Mouse (Mus musculus): ENCODE measurements around the gene Defb28. TPM values are rescaled to one million over a fixed set of nuclear protein-coding genes. Genes with fewer than 3 reads are reported as not detected.

Gene Defb28
- not detected in 2 replicates for polyA plus RNA-seq (2015; fragmentation: Nextera tagmentation; extraction: Ambion mirVana)

GRCm38 (mm10) chr2:152517981-152518380 is at the start of gene Defb28:
Gene Defb28 (plus strand): TSS chr2:152518255.
- Histone ChIP-seq H3K36me3 (no peaks in the 10 kb centered on the region), H3K27me3 (replicated peaks) (no peaks in the 10 kb centered on the region), H3K9me3 (no peaks in the 10 kb centered on the region), H3K27ac (no peak within 1 kb of the TSS), H3K9ac (no peak within 1 kb of the TSS), H3K4me1 (no peaks in the 10 kb centered on the region), H3K4me2 (no peak within 1 kb of the TSS), H3K4me3 (replicated peaks) (no peak within 1 kb of the TSS)
- no peak for ATAC-seq (ENCODE audit: insufficient read depth, low FRiP score, low read depth)
- 73% methylated on average over 4 of the region's 4 CpGs for WGBS

DNA sequence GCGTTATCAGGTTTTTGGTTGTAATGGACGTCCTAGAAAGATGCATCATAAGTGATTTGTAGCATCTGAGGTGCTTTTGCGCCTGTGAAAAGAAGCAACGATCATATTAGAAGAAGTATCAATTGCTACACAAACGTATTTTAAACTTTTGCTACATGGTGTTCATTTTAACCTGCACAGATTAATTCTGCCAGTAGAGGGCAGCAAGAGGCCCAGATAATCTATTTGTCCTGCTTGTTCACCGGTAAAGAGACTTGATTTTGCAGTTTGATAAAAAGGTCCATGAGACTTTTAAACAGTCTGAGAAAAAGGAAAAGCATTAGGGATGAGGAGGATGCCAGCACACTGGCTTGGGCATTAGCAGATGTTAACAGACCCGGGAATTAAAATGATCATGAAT is 47.1 kb upstream of the Defb28 start:
- Histone ChIP-seq H3K4me3 (replicated peaks) (no peak overlapping the region), H3K36me3 (no peaks in the 10 kb centered on the region), H3K27me3 (replicated peaks) (no peaks in the 10 kb centered on the region), H3K27ac (no peak overlapping the region), H3K9ac (no peak overlapping the region), H3K4me1 (no peaks in the 10 kb centered on the region), H3K9me3 (no peaks in the 10 kb centered on the region), H3K4me2 (no peak overlapping the region)
- ATAC-seq (ENCODE audit: insufficient read depth, low FRiP score, low read depth) = no peak
- 26% methylated on average over 7 of the region's 7 CpGs for WGBS

DNA sequence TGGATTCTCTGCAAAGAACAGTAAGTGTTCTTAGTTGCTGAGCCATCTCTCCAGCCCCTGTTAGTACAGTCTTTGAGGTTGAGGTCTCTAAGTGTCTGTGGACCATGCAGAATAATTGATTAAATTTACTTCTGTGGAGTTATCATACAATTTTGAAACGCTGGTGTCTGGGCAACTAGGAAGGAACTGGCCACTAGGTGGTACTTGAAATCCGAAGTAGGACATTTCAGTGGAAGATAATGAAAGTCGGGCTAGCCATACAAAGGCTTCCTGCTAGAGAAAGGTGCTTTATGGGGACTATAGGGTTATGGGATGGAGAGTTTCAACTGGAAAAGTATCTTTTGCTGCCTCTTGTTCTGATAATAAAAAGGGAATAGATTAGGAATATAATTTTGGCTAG is 45.6 kb upstream of the Defb28 start:
- H3K4me2 ChIP-seq = no peak overlapping the region
- H3K9ac ChIP-seq = no peak overlapping the region
- no peak overlapping the region for H3K4me3 ChIP-seq (replicated peaks)
- 26% methylated on average over 3 of the region's 3 CpGs for WGBS
- H3K9me3 ChIP-seq = no peaks in the 10 kb centered on the region
- H3K27ac ChIP-seq = no peak overlapping the region
- no peaks in the 10 kb centered on the region for H3K36me3 ChIP-seq
- no peak for ATAC-seq (ENCODE audit: insufficient read depth, low FRiP score, low read depth)
- H3K27me3 ChIP-seq (replicated peaks) = no peaks in the 10 kb centered on the region
- no peaks in the 10 kb centered on the region for H3K4me1 ChIP-seq

GRCm38 (mm10) chr2:152476763-152477162 is 41.3 kb upstream of the Defb28 start, which contains the start of gene Defb20:
Gene Defb20 (plus strand): TSS chr2:152477063.
- H3K27me3 ChIP-seq (replicated peaks) = no peaks in the 10 kb centered on the region
- 55% methylated on average over 2 of the region's 2 CpGs for WGBS
- H3K4me2 ChIP-seq = no peak within 1 kb of the TSS
- no peaks in the 10 kb centered on the region for H3K36me3 ChIP-seq
- H3K4me1 ChIP-seq = no peaks in the 10 kb centered on the region
- H3K9ac ChIP-seq = no peak within 1 kb of the TSS
- H3K9me3 ChIP-seq = no peaks in the 10 kb centered on the region
- no peak for ATAC-seq (ENCODE audit: insufficient read depth, low FRiP score, low read depth)
- no peak within 1 kb of the TSS for H3K4me3 ChIP-seq (replicated peaks)
- H3K27ac ChIP-seq = no peak within 1 kb of the TSS

DNA sequence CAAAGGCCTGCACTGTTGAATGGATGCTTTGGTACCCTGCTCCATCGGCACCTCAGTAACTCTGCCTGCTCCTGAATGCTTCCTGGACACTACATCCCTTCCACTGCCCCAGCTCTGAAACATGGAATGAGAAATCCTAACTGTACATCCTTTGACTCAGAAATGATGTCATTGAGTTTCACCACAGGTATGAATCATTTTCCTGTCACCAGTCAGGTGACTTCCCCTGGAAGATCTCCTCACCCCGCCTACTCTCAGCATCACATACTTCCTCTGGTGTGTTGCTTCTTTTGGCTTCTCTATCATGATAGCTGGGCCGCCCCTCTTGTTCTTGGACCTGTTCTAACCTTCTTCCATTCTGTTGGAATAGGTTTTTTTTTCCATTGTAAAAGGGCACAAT is 37.2 kb upstream of the Defb28 start:
- H3K4me3 ChIP-seq (replicated peaks) = no peak overlapping the region
- ATAC-seq (ENCODE audit: insufficient read depth, low FRiP score, low read depth) = no peak
- WGBS = 86% methylated on average over 3 of the region's 3 CpGs
- H3K27me3 ChIP-seq (replicated peaks) = no peaks in the 10 kb centered on the region
- no peak overlapping the region for H3K4me2 ChIP-seq
- no peak overlapping the region for H3K27ac ChIP-seq
- no peaks in the 10 kb centered on the region for H3K36me3 ChIP-seq
- H3K9ac ChIP-seq = no peak overlapping the region
- no peaks in the 10 kb centered on the region for H3K9me3 ChIP-seq
- no peaks in the 10 kb centered on the region for H3K4me1 ChIP-seq

DNA sequence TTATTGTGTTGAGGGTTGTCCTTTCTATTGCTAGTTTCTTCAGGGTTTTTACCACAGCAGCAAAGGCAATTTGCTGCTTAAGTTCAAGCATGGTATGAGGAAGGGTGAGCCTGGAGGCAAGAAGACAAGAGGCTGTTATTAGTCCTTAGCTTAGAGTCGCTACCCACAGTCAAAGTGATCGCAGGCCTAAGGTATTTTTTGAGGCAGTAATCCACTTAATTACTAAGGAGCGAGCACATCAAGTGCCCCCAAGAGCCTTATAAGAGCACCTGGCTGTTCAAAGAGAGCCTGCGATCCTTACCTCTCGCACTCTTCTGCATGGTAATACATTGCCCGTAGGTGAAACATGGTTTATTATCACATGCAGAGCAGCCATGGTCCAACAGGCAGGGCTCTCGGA is 36.3 kb upstream of the Defb28 start:
- H3K4me3 ChIP-seq (replicated peaks) = no peak overlapping the region
- H3K9me3 ChIP-seq = no peaks in the 10 kb centered on the region
- no peak overlapping the region for H3K4me2 ChIP-seq
- H3K9ac ChIP-seq = no peak overlapping the region
- no peaks in the 10 kb centered on the region for H3K27me3 ChIP-seq (replicated peaks)
- no peaks in the 10 kb centered on the region for H3K36me3 ChIP-seq
- no peaks in the 10 kb centered on the region for H3K4me1 ChIP-seq
- no peak for ATAC-seq (ENCODE audit: insufficient read depth, low FRiP score, low read depth)
- H3K27ac ChIP-seq = no peak overlapping the region
- WGBS = 83% methylated on average over 7 of the region's 7 CpGs

DNA sequence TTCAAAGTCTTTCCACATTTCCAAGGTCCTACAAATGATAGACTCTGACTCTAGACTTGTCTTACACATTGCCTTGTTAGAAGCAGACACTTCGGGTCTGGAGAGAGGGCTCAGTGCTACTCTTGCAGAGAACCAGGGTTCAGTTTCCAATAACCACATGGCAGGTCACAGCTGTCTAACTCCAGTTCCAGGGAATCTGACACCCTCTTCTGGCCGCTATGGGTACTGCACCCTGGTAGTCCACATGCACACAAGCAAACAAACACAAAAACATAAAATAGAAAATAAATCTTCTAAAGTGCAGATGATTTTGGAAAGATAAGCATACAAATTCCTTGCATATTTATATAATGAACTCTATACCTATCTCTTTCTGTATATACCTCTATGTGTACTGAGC is 31.0 kb upstream of the Defb28 start:
- Histone ChIP-seq H3K4me2 (no peak overlapping the region), H3K36me3 (no peaks in the 10 kb centered on the region), H3K4me3 (replicated peaks) (no peak overlapping the region), H3K27ac (no peak overlapping the region), H3K9ac (no peak overlapping the region), H3K27me3 (replicated peaks) (no peaks in the 10 kb centered on the region), H3K9me3 (no peaks in the 10 kb centered on the region), H3K4me1 (no peaks in the 10 kb centered on the region)
- no peak for ATAC-seq (ENCODE audit: insufficient read depth, low FRiP score, low read depth)
- WGBS = 78% methylated on average over 2 of the region's 2 CpGs

GRCm38 (mm10) chr2:152490038-152490437 is 28.0 kb upstream of the Defb28 start, which contains the start of gene Defb22:
Gene Defb22 (minus strand): TSS chr2:152490138.
- H3K27ac ChIP-seq = no peak within 1 kb of the TSS
- ATAC-seq (ENCODE audit: insufficient read depth, low FRiP score, low read depth) = no peak
- H3K4me2 ChIP-seq = no peak within 1 kb of the TSS

DNA sequence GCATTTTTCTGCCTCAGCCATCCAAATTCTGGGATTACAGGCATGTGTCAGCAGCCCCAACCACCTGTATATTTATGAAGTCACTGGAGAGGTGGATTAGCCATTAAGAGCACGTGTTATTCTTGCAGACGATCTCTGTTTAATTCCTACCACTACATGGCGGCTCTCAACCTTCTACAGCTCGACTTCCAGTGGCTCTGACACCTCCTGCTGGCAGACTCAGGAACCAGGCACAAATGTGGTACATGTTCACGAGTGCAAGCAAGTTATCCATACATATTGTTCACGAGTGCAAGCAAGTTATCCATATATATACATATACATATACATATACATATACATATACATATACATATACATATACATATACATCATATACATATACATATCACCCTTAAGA is 24.9 kb upstream of the Defb28 start:
- H3K4me3 ChIP-seq (replicated peaks) = no peak overlapping the region
- H3K36me3 ChIP-seq = no peaks in the 10 kb centered on the region
- WGBS = 73% methylated on average over 6 of the region's 6 CpGs
- H3K27ac ChIP-seq = no peak overlapping the region
- ATAC-seq (ENCODE audit: insufficient read depth, low FRiP score, low read depth) = no peak
- no peak overlapping the region for H3K4me2 ChIP-seq
- no peaks in the 10 kb centered on the region for H3K9me3 ChIP-seq
- no peaks in the 10 kb centered on the region for H3K27me3 ChIP-seq (replicated peaks)
- H3K4me1 ChIP-seq = no peaks in the 10 kb centered on the region
- no peak overlapping the region for H3K9ac ChIP-seq

More at GRCm38 (mm10) chr2:152490038-152490437, 28.0 kb upstream of the Defb28 start, which contains the start of gene Defb22:
- H3K4me3 ChIP-seq (replicated peaks) = no peak within 1 kb of the TSS
- no peaks in the 10 kb centered on the region for H3K36me3 ChIP-seq
- H3K9ac ChIP-seq = no peak within 1 kb of the TSS
- H3K9me3 ChIP-seq = no peaks in the 10 kb centered on the region
- no peaks in the 10 kb centered on the region for H3K27me3 ChIP-seq (replicated peaks)
- H3K4me1 ChIP-seq = no peaks in the 10 kb centered on the region

GRCm38 (mm10) chr2:152498020-152498419 is 20.0 kb upstream of the Defb28 start:
- no peak overlapping the region for H3K9ac ChIP-seq
- no peaks in the 10 kb centered on the region for H3K36me3 ChIP-seq
- no peak for ATAC-seq (ENCODE audit: insufficient read depth, low FRiP score, low read depth)
- no peak overlapping the region for H3K4me3 ChIP-seq (replicated peaks)
- H3K4me2 ChIP-seq = no peak overlapping the region
- H3K9me3 ChIP-seq = no peaks in the 10 kb centered on the region
- no peaks in the 10 kb centered on the region for H3K27me3 ChIP-seq (replicated peaks)
- no peak overlapping the region for H3K27ac ChIP-seq
- WGBS = 68% methylated on average over 6 of the region's 6 CpGs
- no peaks in the 10 kb centered on the region for H3K4me1 ChIP-seq

GRCm38 (mm10) chr2:152500204-152500862 is 17.7 kb upstream of the Defb28 start:
- WGBS = 64% methylated on average over 7 of the region's 7 CpGs
- H3K9ac ChIP-seq = no peak overlapping the region

DNA sequence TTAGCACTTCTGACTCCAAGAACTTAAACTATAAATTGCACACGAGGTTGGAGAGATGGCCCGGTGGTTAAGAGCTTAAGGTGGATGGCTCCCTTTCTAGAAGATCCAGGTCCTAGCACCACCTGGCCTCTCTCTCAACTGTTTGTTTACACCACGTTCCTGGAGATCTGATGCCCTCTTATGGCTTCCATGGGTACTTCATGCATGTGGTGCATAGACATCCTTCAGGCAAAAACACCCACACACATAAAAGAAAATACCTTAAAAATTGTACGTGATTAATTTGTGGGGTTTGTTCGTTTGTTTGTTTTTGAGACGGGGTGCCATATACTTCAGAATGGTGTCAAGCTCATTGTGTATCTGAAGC is 17.2 kb upstream of the Defb28 start:
- no peaks in the 10 kb centered on the region for H3K4me1 ChIP-seq
- H3K27ac ChIP-seq = no peak overlapping the region
- H3K4me2 ChIP-seq = no peak overlapping the region
- no peak overlapping the region for H3K4me3 ChIP-seq (replicated peaks)
- no peak overlapping the region for H3K9ac ChIP-seq
- 72% methylated on average over 6 of the region's 6 CpGs for WGBS
- H3K27me3 ChIP-seq (replicated peaks) = no peaks in the 10 kb centered on the region
- ATAC-seq (ENCODE audit: insufficient read depth, low FRiP score, low read depth) = no peak
- no peaks in the 10 kb centered on the region for H3K36me3 ChIP-seq
- no peaks in the 10 kb centered on the region for H3K9me3 ChIP-seq

More at GRCm38 (mm10) chr2:152500204-152500862, 17.7 kb upstream of the Defb28 start:
- Histone ChIP-seq H3K4me1 (no peaks in the 10 kb centered on the region), H3K36me3 (no peaks in the 10 kb centered on the region), H3K4me3 (replicated peaks) (no peak overlapping the region), H3K9me3 (no peaks in the 10 kb centered on the region), H3K27me3 (replicated peaks) (no peaks in the 10 kb centered on the region), H3K4me2 (no peak overlapping the region), H3K27ac (no peak overlapping the region)
- no peak for ATAC-seq (ENCODE audit: insufficient read depth, low FRiP score, low read depth)

DNA sequence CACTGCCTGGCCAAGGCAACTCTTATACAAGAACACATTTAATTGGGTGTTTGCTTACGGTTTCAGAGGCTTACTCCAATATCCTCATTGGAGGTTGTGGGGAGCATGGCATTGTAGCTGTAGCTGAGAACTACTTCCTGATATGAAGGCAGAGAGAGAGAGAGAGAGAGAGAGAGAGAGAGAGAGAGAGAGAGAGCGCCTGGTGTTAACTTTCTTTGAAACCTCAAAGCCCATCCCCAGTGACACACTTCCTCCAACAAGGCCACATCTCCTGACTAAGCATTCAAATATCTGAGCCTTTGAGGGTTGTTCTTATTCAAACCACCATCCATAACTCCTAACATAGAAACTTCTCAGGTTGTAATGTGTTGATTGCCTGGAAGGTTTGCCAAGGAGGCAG is 14.1 kb upstream of the Defb28 start:
- no peak overlapping the region for H3K9ac ChIP-seq
- no peaks in the 10 kb centered on the region for H3K9me3 ChIP-seq
- 74% methylated on average over 2 of the region's 2 CpGs for WGBS
- no peaks in the 10 kb centered on the region for H3K36me3 ChIP-seq
- no peaks in the 10 kb centered on the region for H3K27me3 ChIP-seq (replicated peaks)
- H3K4me1 ChIP-seq = no peaks in the 10 kb centered on the region
- H3K4me2 ChIP-seq = no peak overlapping the region
- no peak overlapping the region for H3K4me3 ChIP-seq (replicated peaks)
- ATAC-seq (ENCODE audit: insufficient read depth, low FRiP score, low read depth) = no peak
- no peak overlapping the region for H3K27ac ChIP-seq

Data from stomach, embryonic 15.5 days (tissue).